Comparison of ENCODE assay signal across 25 mouse cellular contexts in the genomic region with DNA sequence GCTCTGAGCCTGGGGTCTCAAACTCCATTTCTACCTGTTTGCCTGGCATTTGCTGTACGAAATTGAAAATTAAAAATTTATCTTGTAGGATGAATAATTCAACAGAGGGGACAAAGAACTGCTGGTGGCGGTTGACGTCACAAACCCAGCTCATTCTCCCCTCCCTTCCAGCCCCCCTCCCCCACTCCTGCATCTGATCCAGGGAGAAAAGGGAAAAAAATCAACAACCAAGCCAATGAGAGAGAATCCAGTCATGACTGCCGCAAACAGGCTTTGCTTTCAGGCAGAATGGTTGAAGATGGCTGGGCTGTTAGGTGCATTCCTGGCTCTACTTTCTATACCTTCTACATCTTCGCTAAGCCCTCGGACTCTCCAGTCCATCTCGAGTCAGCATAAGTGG. TPM values are rescaled to one million over a fixed set of nuclear protein-coding genes. Genes with fewer than 3 reads are reported as not detected.
"Had no signal": no experiment of that assay in that cellular context is flagged by ENCODE, and none has a peak within 500 bp of the region (broad histone marks: within the 10 kb centered on the region; RNA-seq: fewer than 3 reads in every experiment).

No protein-coding gene starts in this region.

- ATAC-seq: inflammation-experienced regulatory T-cells, adult 6 months; intestine, postnatal 0 days; liver, postnatal 0 days had no signal

- H3K27me3 ChIP-seq: limb, embryonic 12.5 days; lung, embryonic 15.5 days; neural tube, embryonic 12.5 days had no signal

- H3K4me1 ChIP-seq: neural tube, embryonic 12.5 days had no signal

- H3K9me3 ChIP-seq: limb, embryonic 12.5 days; liver, embryonic 13.5 days; lung, embryonic 15.5 days; megakaryocyte, embryonic 14.5 days; neural tube, embryonic 12.5 days had no signal

- H3K4me3 ChIP-seq: limb, embryonic 12.5 days; liver, embryonic 13.5 days; lung, embryonic 15.5 days; megakaryocyte, embryonic 14.5 days; myocyte; neural tube, embryonic 12.5 days had no signal

- H3K4me2 ChIP-seq: limb, embryonic 12.5 days; liver, embryonic 13.5 days; lung, embryonic 15.5 days; neural tube, embryonic 12.5 days had no signal

- DNase-seq: kidney, adult 8-10 months; kidney, postnatal 36 days; layer of hippocampus, adult 9-11 months; layer of hippocampus, postnatal 36 days; liver; liver, embryonic 13.5 days; liver, postnatal 0 days; lung, postnatal 14 days; right cerebral cortex, postnatal 4 days; spleen, adult 18-20 months; thymus, postnatal 36 days had no signal

- H3K36me3 ChIP-seq: limb, embryonic 12.5 days; liver, embryonic 13.5 days; lung, embryonic 15.5 days; neural tube, embryonic 12.5 days had no signal

- H3K9ac ChIP-seq: limb, embryonic 12.5 days; liver, embryonic 13.5 days; liver, postnatal 0 days; lung, embryonic 15.5 days; neural tube, embryonic 12.5 days had no signal

- H3K27ac ChIP-seq: kidney, postnatal 0 days; limb, embryonic 12.5 days; liver, embryonic 13.5 days; lung, embryonic 15.5 days; macrophage; neural tube, embryonic 12.5 days had no signal

RNA-seq across cellular contexts. Expression of a gene that starts 6.1 kb away (rescaled TPM):
- total RNA-seq: layer of hippocampus, adult 18-20 months; layer of hippocampus, postnatal 36 days; left cerebral cortex, adult 8-10 months; left cerebral cortex, postnatal 25 days had no signal
- polyA plus RNA-seq: inflammation-experienced regulatory T-cells, adult 6 months; intestine, postnatal 0 days; kidney, postnatal 0 days; limb, embryonic 12.5 days; liver, embryonic 13.5 days; liver, postnatal 0 days; lung, embryonic 15.5 days; macrophage; myocyte; neural tube, embryonic 12.5 days; stomach, embryonic 14.5 days; thymus, postnatal 0 days had no signal
